Mouse (Mus musculus): Measurements from ENCODE around the gene Gm49366. TPM values are rescaled to one million over a fixed set of nuclear protein-coding genes. Genes with fewer than 3 reads are reported as not detected.

Gene Gm49366
- polyA plus RNA-seq, 1 experiment = not detected

DNA sequence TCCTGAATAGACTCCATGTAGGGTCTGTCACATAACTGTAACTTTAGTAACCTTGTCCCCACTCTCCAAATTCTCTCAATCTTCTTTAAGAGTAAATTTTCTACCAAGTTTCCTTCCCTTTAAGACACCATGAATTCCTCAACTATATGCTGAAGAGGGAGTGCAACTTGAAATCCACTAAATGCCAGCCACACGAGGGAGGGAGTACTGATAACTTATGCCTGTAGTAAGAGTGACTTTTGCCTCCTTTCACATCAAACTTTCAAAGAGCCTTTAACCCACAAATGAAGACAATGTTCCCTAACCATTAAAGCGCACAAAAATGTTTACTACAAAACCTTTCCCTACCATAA lies 62.7 kb downstream of the Gm49366 start:
- H3K27me3 ChIP-seq (ENCODE audit: control insufficient read depth, insufficient read depth, low read length) = no peaks in the 10 kb centered on the region
- TF ChIP-seq POLR2A (IDR thresholded peaks at IDR 0.05; ENCODE audit: control insufficient read depth, low read depth, low read length) (no peak), CTCF (IDR thresholded peaks at IDR 0.05; ENCODE audit: control insufficient read depth, insufficient read depth, insufficient replicate concordance, low read depth, low read length) (no peak)
- H3K4me1 ChIP-seq (ENCODE audit: control insufficient read depth, insufficient read depth, low read length) = no peaks in the 10 kb centered on the region
- no peak overlapping the region for H3K27ac ChIP-seq (ENCODE audit: control insufficient read depth, insufficient read depth, low read depth, low read length)
- no peaks in the 10 kb centered on the region for H3K36me3 ChIP-seq (ENCODE audit: control insufficient read depth, insufficient read depth, low read length)
- H3K4me3 ChIP-seq (ENCODE audit: control insufficient read depth, low read depth, low read length) = peak overlapping the region; percentile 73

- H3K4me1 ChIP-seq (ENCODE audit: control insufficient read depth, insufficient read depth, low read length) = no peaks in the 10 kb centered on the region
- H3K27ac ChIP-seq (ENCODE audit: control insufficient read depth, insufficient read depth, low read depth, low read length) = no peak overlapping the region
- no peaks in the 10 kb centered on the region for H3K36me3 ChIP-seq (ENCODE audit: control insufficient read depth, insufficient read depth, low read length)
- H3K27me3 ChIP-seq (ENCODE audit: control insufficient read depth, insufficient read depth, low read length) = no peaks in the 10 kb centered on the region
- no peak overlapping the region for H3K4me3 ChIP-seq (ENCODE audit: control insufficient read depth, low read depth, low read length)
- no peak for TF ChIP-seq CTCF (IDR thresholded peaks at IDR 0.05; ENCODE audit: control insufficient read depth, insufficient read depth, insufficient replicate concordance, low read depth, low read length)
- TF ChIP-seq POLR2A (IDR thresholded peaks at IDR 0.05; ENCODE audit: control insufficient read depth, low read depth, low read length) = no peak
Measured at GRCm38 (mm10) chr12:84107012-84107411, 68.3 kb downstream of the Gm49366 start.

DNA sequence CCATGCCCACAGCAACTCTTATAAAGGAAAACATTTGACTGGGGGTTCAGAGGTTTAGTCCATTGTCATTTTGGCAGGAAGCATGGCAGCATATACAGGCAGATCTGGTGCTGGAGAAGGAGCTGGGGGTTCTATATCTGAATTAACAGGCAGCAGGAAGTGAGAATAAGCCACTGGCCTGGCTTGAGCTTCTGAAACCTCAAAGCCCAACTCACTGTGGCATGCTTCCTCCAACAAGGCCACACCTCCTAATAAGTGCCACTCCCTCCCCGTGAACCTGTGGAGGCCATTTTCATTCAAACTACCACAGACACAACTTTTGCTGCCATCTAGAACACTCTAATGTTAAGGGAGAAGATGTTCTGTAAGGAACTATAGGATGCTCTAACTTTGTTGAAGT lies 69.0 kb downstream of the Gm49366 start:
- H3K4me3 ChIP-seq (ENCODE audit: control insufficient read depth, low read depth, low read length) = no peak overlapping the region
- H3K36me3 ChIP-seq (ENCODE audit: control insufficient read depth, insufficient read depth, low read length) = no peaks in the 10 kb centered on the region
- H3K27ac ChIP-seq (ENCODE audit: control insufficient read depth, insufficient read depth, low read depth, low read length) = no peak overlapping the region
- H3K4me1 ChIP-seq (ENCODE audit: control insufficient read depth, insufficient read depth, low read length) = no peaks in the 10 kb centered on the region
- no peaks in the 10 kb centered on the region for H3K27me3 ChIP-seq (ENCODE audit: control insufficient read depth, insufficient read depth, low read length)
- TF ChIP-seq POLR2A (IDR thresholded peaks at IDR 0.05; ENCODE audit: control insufficient read depth, low read depth, low read length) (no peak), CTCF (IDR thresholded peaks at IDR 0.05; ENCODE audit: control insufficient read depth, insufficient read depth, insufficient replicate concordance, low read depth, low read length) (no peak)

Other genes starting within 250 kb of the Gm49366 start
- gene Numb, start 117.0 kb upstream of the Gm49366 start, polyA plus RNA-seq (2012; rRNA removed) = 24.5 and 25.8 TPM in 2 replicates
- gene Riox1, start 88.3 kb upstream of the Gm49366 start, polyA plus RNA-seq (2012; rRNA removed) = 2.4 and 2.9 TPM in 2 replicates
- 33.7 and 40.7 TPM in 2 replicates for gene Heatr4, start 54.1 kb upstream of the Gm49366 start, polyA plus RNA-seq (2012; rRNA removed)
- gene Acot2, start 51.1 kb upstream of the Gm49366 start, polyA plus RNA-seq (2012; rRNA removed) = 0.94 and 1.6 TPM in 2 replicates
- gene Acot1, start 29.4 kb upstream of the Gm49366 start, polyA plus RNA-seq (2012; rRNA removed) = 0.73 and 1.8 TPM in 2 replicates
- gene Acot4, start 556 bp upstream of the Gm49366 start, polyA plus RNA-seq (2012; rRNA removed) = 0.02 and 0.11 TPM in 2 replicates
- not detected in 2 replicates for gene Acot3, start 13.2 kb downstream of the Gm49366 start, polyA plus RNA-seq (2012; rRNA removed)
- not detected in 2 replicates for gene Acot5, start 30.4 kb downstream of the Gm49366 start, polyA plus RNA-seq (2012; rRNA removed)
- 0.41 and 0.47 TPM in 2 replicates for gene Acot6, start 61.7 kb downstream of the Gm49366 start, polyA plus RNA-seq (2012; rRNA removed)
- 6.5 and 8.2 TPM in 2 replicates for gene Dnal1, start 75.4 kb downstream of the Gm49366 start, polyA plus RNA-seq (2012; rRNA removed)
- gene Pnma1, start 109.6 kb downstream of the Gm49366 start, polyA plus RNA-seq (2012; rRNA removed) = 20.5 and 23.3 TPM in 2 replicates
- 0.77 and 0.99 TPM in 2 replicates for gene Elmsan1, start 179.9 kb downstream of the Gm49366 start, polyA plus RNA-seq (2012; rRNA removed)
- 8.6 and 11.9 TPM in 2 replicates for gene Ptgr2, start 246.3 kb downstream of the Gm49366 start, polyA plus RNA-seq (2012; rRNA removed)